Mouse (Mus musculus): ENCODE results near the gene Utp18. TPM values are rescaled to one million over a fixed set of nuclear protein-coding genes. Genes with fewer than 3 reads are reported as not detected.
A peak's percentile ranks its signal among the peaks of the same experiment; 100 is the strongest.

Utp18 gene
- polyA plus RNA-seq, 1 experiment from 2014 or later = 45.0 TPM

DNA sequence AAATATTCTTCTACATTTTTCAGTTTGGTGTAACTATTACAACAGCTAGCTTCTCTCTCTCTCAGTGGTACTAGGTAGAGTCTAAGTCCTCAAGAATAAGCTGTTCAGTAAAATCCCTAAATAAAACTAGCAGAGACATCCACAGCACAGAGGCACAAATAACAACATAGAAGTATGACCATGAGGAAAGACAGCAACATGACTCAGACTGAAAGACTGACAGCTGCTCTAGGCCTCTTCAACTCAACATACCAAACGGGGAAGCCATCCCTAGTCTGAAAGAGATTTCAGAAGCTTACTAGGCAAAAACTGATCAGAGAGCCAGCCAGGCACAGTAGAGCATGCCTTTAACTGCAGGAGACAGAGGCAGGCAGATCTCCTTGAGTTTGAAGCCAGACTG lies 22.9 kb downstream of the Utp18 start:
- 90% methylated on average over 1 of the region's 1 CpGs for WGBS
- no peak overlapping the region for H3K4me3 ChIP-seq (replicated peaks)
- no peak overlapping the region for H3K4me2 ChIP-seq
- peaks cover 53% of the 10 kb centered on the region for H3K36me3 ChIP-seq (replicated peaks)
- H3K27ac ChIP-seq = no peak overlapping the region
- ATAC-seq (ENCODE audit: low FRiP score) = no peak
- no peak overlapping the region for H3K9ac ChIP-seq
- no peaks in the 10 kb centered on the region for H3K9me3 ChIP-seq
- H3K27me3 ChIP-seq = no peaks in the 10 kb centered on the region
- H3K4me1 ChIP-seq = no peaks in the 10 kb centered on the region

DNA sequence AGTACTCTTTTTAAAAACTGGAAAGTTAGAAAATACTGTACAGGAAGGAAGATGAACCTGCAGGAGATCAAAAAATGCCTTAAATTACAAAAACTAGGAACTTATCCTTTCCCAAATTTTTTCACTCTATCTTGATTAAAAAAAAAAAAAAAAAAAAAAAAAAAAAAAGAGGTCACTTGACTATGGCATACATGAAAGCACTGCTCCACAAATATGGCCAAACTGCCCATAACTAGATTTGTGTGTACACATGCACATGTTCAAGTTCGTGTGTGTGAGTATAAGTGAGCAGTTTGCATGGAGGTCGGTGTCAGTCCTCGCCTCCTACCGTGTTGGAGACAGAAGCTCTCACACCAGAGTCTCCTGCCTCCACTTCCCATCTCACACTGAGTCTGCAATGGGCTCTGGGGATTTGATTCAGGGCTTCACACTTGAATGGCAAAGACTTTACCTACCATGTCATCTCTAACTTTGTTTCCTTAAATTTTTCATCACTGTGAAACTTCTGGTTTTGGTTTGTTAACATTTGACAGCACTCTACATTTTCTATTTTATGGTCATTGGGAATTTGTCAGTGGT lies 23.4 kb downstream of the Utp18 start:
- H3K9me3 ChIP-seq = no peaks in the 10 kb centered on the region
- WGBS = 93% methylated on average over 4 of the region's 4 CpGs
- H3K27ac ChIP-seq = no peak overlapping the region
- H3K27me3 ChIP-seq = no peaks in the 10 kb centered on the region
- no peak overlapping the region for H3K9ac ChIP-seq
- H3K36me3 ChIP-seq (replicated peaks) = peaks cover 48% of the 10 kb centered on the region
- ATAC-seq (ENCODE audit: low FRiP score) = no peak
- no peak overlapping the region for H3K4me3 ChIP-seq (replicated peaks)
- no peaks in the 10 kb centered on the region for H3K4me1 ChIP-seq
- H3K4me2 ChIP-seq = no peak overlapping the region

GRCm38 (mm10) chr11:93861193-93861592 lies 24.4 kb downstream of the Utp18 start:
- Histone ChIP-seq H3K4me1 (no peaks in the 10 kb centered on the region), H3K4me3 (replicated peaks) (no peak overlapping the region), H3K4me2 (no peak overlapping the region), H3K36me3 (replicated peaks) (peaks cover 39% of the 10 kb centered on the region), H3K9ac (no peak overlapping the region), H3K9me3 (no peaks in the 10 kb centered on the region), H3K27me3 (no peaks in the 10 kb centered on the region), H3K27ac (no peak overlapping the region)
- no peak for ATAC-seq (ENCODE audit: low FRiP score)
- 87% methylated on average over 2 of the region's 2 CpGs for whole genome bisulfite sequencing

DNA sequence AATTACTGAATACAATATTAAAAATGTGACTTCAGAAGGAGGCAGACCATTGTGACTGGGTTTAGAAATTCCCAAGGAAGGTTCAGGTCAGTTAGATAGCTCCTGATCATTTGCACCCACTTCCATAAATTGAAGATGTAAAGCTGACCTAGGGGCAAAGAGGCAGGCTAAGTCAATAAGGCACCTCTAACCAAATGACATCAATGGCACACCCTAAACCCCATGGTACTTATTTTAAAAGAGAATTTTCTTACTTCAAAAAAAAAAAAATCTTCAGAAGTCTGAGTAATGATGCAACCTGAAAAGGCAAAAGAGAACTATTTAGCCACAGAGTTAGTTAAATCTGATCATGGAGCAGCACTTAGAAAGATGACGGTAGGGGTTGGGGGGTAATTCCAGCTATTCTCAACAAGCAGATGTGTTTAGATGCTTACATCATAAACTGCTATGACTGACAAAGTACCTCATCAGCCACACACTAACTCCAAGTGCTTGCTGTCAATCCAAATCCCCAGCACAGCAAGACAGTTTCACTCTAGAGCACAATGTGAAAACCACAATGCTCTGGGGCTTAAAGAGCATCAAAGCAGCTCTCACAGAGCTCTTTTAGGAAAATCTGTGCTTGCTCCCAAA lies 24.9 kb downstream of the Utp18 start:
- peaks cover 35% of the 10 kb centered on the region for H3K36me3 ChIP-seq (replicated peaks)

GRCm38 (mm10) chr11:93856284-93856955 lies 29.1 kb downstream of the Utp18 start:
- 0 out of 2 replicates have a peak, but pooled peaks have one; percentile 30 for ATAC-seq (ENCODE audit: low FRiP score)
- H3K36me3 ChIP-seq (replicated peaks) = peaks cover 14% of the 10 kb centered on the region
- H3K9me3 ChIP-seq = no peaks in the 10 kb centered on the region
- H3K4me3 ChIP-seq (replicated peaks) = no peak overlapping the region
- 10% methylated on average over 6 of the region's 6 CpGs for WGBS
- no peak overlapping the region for H3K9ac ChIP-seq
- H3K27me3 ChIP-seq = no peaks in the 10 kb centered on the region
- H3K4me2 ChIP-seq = no peak overlapping the region
- no peaks in the 10 kb centered on the region for H3K4me1 ChIP-seq
- no peak overlapping the region for H3K27ac ChIP-seq

More for the DNA sequence above, 24.9 kb downstream of the Utp18 start:
- H3K27me3 ChIP-seq = no peaks in the 10 kb centered on the region
- H3K4me3 ChIP-seq (replicated peaks) = no peak overlapping the region
- no peaks in the 10 kb centered on the region for H3K4me1 ChIP-seq
- ATAC-seq (ENCODE audit: low FRiP score) = no peak
- no peak overlapping the region for H3K4me2 ChIP-seq
- WGBS = 83% methylated on average over 1 of the region's 1 CpGs
- no peaks in the 10 kb centered on the region for H3K9me3 ChIP-seq
- no peak overlapping the region for H3K9ac ChIP-seq
- H3K27ac ChIP-seq = no peak overlapping the region

DNA sequence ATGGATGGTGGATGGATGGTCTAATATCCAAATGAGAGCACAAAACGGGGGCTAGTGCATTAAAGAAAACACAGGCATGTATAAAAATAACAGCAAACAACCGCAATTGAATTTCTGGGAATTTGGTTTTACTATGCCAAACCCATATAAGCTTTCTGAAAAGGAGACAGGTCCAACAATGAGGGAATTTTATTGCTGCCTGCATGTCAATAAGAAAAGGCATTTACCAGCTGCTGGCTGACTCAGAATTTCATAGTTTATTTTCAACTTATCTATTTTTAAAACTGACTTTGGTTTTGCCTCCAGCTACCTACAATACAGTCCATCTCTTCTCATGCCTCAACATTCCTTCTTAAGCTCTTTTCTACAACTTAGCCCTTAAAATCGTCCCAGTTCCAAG lies 33.0 kb downstream of the Utp18 start:
- no peak for ATAC-seq (ENCODE audit: low FRiP score)
- Histone ChIP-seq H3K4me2 (no peak overlapping the region), H3K27ac (no peak overlapping the region), H3K36me3 (replicated peaks) (no peaks in the 10 kb centered on the region), H3K9ac (no peak overlapping the region), H3K27me3 (no peaks in the 10 kb centered on the region; the same call in 1 of the 2 replicates), H3K9me3 (no peaks in the 10 kb centered on the region), H3K4me3 (replicated peaks) (no peak overlapping the region), H3K4me1 (peaks cover 3% of the 10 kb centered on the region)
- WGBS = 91% methylated on average over 3 of the region's 3 CpGs

GRCm38 (mm10) chr11:93847342-93847741 lies 38.2 kb downstream of the Utp18 start:
- no peak overlapping the region for H3K4me3 ChIP-seq (replicated peaks)
- H3K9me3 ChIP-seq = no peaks in the 10 kb centered on the region
- no peak for ATAC-seq (ENCODE audit: low FRiP score)
- H3K27me3 ChIP-seq = no peaks in the 10 kb centered on the region; the same call in 1 of the 2 replicates
- H3K4me2 ChIP-seq = no peak overlapping the region
- H3K9ac ChIP-seq = no peak overlapping the region
- H3K36me3 ChIP-seq (replicated peaks) = no peaks in the 10 kb centered on the region
- WGBS = 6% methylated on average over 2 of the region's 2 CpGs
- H3K27ac ChIP-seq = no peak overlapping the region
- H3K4me1 ChIP-seq = peaks cover 7% of the 10 kb centered on the region

DNA sequence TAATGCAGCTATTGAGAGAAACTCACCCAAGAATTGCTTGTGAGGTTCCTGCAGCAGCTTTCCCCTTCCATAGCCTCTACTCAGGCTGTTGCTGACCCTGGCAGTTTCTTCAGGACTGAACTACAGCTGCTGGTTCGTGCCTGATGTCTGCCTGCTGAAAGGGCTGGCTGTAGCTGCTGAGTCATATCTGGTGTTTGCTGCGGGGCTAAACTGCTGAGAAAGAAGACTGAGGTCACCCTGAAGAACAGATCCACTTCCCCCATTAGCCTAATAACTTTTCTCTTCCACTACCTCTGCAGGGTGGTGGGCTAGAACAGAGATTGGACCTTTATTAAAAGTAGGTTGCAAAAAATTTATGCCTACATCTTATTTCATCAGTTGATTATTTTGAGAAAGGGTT lies 49.8 kb downstream of the Utp18 start:
- Histone ChIP-seq H3K27me3 (no peaks in the 10 kb centered on the region), H3K9me3 (no peaks in the 10 kb centered on the region), H3K9ac (no peak overlapping the region), H3K4me2 (no peak overlapping the region), H3K4me3 (replicated peaks) (no peak overlapping the region), H3K27ac (no peak overlapping the region), H3K4me1 (no peaks in the 10 kb centered on the region), H3K36me3 (replicated peaks) (no peaks in the 10 kb centered on the region)
- ATAC-seq (ENCODE audit: low FRiP score) = no peak
- 65% methylated on average over 2 of the region's 2 CpGs for WGBS

GRCm38 (mm10) chr11:93829971-93830370 lies 55.6 kb downstream of the Utp18 start:
- no peaks in the 10 kb centered on the region for H3K27me3 ChIP-seq
- peaks cover 24% of the 10 kb centered on the region for H3K4me1 ChIP-seq
- 93% methylated on average over 8 of the region's 8 CpGs for WGBS
- no peak overlapping the region for H3K9ac ChIP-seq
- no peaks in the 10 kb centered on the region for H3K36me3 ChIP-seq (replicated peaks)
- no peak overlapping the region for H3K4me3 ChIP-seq (replicated peaks)
- no peak overlapping the region for H3K4me2 ChIP-seq
- H3K9me3 ChIP-seq = no peaks in the 10 kb centered on the region
- peak; percentile 17; the same call in 1 of the 2 replicates for ATAC-seq (ENCODE audit: low FRiP score)
- peak overlapping the region; percentile 87 for H3K27ac ChIP-seq

DNA sequence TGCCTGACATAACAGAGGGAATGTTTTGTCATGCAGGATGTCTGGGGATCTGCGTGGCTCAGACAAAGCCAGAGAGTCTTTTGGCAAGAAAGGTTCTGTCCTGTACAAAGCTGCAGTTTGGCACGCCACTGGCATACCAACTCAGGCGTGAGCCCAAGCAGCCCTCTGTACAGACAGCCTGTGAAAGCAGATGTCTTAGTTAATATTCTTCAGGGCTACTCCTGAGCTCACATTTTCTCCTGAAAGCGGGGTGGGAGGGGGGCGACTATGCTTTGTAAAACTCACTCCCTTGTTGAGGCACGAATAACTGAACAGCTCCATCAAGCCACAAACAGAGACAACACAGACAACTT lies 56.3 kb downstream of the Utp18 start:
- 51% methylated on average over 6 of the region's 6 CpGs for WGBS
- no peak overlapping the region for H3K4me2 ChIP-seq

DNA sequence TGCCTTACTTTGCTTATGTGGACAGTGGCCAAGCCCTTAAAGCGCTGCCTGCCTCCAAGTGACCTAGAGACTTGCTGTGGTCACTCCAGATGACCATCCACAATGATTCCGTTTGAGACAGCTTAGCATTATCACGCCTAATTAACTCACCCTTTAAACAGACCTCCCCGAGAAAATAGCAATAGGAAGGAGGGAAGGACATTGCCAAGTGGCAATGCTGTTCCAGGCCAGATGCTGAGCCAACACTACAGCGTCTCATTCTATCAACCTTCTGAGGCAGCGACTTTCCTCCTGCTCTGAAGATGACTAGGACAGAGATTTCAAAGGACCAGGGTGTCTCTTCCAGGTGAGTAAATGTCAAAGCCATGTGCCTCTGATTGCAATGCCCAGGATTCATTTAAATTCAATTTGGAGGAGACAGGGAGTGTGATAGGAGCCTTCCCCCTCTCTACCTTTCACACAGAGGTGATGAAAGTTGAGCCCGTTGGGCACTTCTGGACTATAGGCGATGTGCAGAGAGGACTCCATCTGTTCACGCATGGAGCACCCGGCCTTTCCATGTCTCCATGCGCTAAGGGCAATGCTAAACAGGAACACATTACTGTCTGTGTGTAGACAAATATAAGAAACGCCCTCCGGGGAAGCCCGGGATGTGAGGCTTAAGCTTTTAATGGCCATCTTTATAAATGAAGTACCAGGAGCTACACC lies 56.8 kb downstream of the Utp18 start:
- no peak overlapping the region for H3K9ac ChIP-seq
- H3K4me2 ChIP-seq = no peak overlapping the region
- H3K27me3 ChIP-seq = no peaks in the 10 kb centered on the region
- peak; percentile 77 for ATAC-seq (ENCODE audit: low FRiP score)
- WGBS = 52% methylated on average over 14 of the region's 14 CpGs
- peaks cover 24% of the 10 kb centered on the region for H3K4me1 ChIP-seq
- H3K9me3 ChIP-seq = no peaks in the 10 kb centered on the region
- no peaks in the 10 kb centered on the region for H3K36me3 ChIP-seq (replicated peaks)
- H3K27ac ChIP-seq = peak overlapping the region; percentile 87
- no peak overlapping the region for H3K4me3 ChIP-seq (replicated peaks)

More for the DNA sequence above, 56.3 kb downstream of the Utp18 start:
- ATAC-seq (ENCODE audit: low FRiP score) = peak; percentile 92
- Histone ChIP-seq H3K9ac (no peak overlapping the region), H3K27me3 (no peaks in the 10 kb centered on the region), H3K27ac (peak overlapping the region; percentile 87), H3K4me3 (replicated peaks) (no peak overlapping the region), H3K4me1 (peaks cover 24% of the 10 kb centered on the region), H3K36me3 (replicated peaks) (no peaks in the 10 kb centered on the region), H3K9me3 (no peaks in the 10 kb centered on the region)

DNA sequence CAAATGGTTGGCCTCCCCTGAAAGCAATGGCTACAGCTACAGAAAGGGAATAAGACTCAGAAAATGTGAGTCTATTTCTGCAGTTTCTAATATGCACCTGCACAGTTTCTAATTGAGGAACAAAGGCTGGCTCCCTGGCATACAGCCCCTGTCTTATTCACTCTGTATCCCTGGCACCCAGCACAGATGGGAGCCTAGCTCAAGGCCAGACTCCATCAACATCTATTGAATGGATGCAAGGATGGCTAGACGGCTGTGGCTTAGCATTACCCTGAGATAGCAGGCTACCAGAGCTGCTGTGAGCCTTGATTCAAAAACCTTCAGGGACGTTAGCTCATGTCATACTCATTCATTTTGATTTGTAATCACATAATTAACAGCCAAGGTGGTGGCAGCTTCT lies 63.3 kb downstream of the Utp18 start:
- Histone ChIP-seq H3K4me2 (no peak overlapping the region), H3K27me3 (no peaks in the 10 kb centered on the region), H3K9ac (no peak overlapping the region), H3K27ac (no peak overlapping the region), H3K36me3 (replicated peaks) (no peaks in the 10 kb centered on the region), H3K9me3 (no peaks in the 10 kb centered on the region), H3K4me1 (0 out of 2 replicates have a peak, but pooled peaks cover 2% of the 10 kb centered on the region), H3K4me3 (replicated peaks) (no peak overlapping the region)
- 58% methylated on average over 2 of the region's 2 CpGs for WGBS
- no peak for ATAC-seq (ENCODE audit: low FRiP score)
